Mouse (Mus musculus) heart, embryonic 15.5 days (tissue): ENCODE data around the gene Gm13539. TPM values are rescaled to one million over a fixed set of nuclear protein-coding genes. Genes with fewer than 3 reads are reported as not detected.
"Not testable (repeated sequence)": the region's sequence is repeated elsewhere in the genome, so short reads cannot be mapped to it uniquely, and the experiment has no call there.

Experiments
- ATAC-seq: fragments of 200-750 bp; cut with Nextera tagmentation; replicated peaks from 2 replicates; pipeline ENCODE4 v1.8.0; 2017; ENCODE audit warnings: low read depth, moderate TSS enrichment; ENCODE audit not compliant: insufficient number of reproducible peaks, insufficient read depth, low FRiP score
- H3K27ac ChIP-seq: fragments of 300-500 bp; sonication (generic); 2 replicates; pipeline ENCODE4 v1.5.1; 2015; ENCODE audit warnings: mild to moderate bottlenecking, inconsistent platforms
- H3K27me3 ChIP-seq: fragments of 300-500 bp; sonication (generic); 2 replicates; pipeline ENCODE4 v1.6.1; 2015; ENCODE audit warnings: inconsistent platforms
- H3K36me3 ChIP-seq: fragments of 300-500 bp; sonication (generic); 2 replicates; pipeline ENCODE4 v1.6.1; 2015; ENCODE audit warnings: mild to moderate bottlenecking, inconsistent platforms
- H3K4me1 ChIP-seq: fragments of 300-500 bp; sonication (generic); replicated peaks from 2 replicates; pipeline ENCODE4 v1.6.1; 2015; ENCODE audit warnings: inconsistent platforms
- H3K4me2 ChIP-seq: fragments of 300-500 bp; sonication (generic); 2 replicates; pipeline ENCODE4 v1.6.1; 2015; ENCODE audit warnings: inconsistent platforms, mild to moderate bottlenecking, moderate library complexity
- H3K4me3 ChIP-seq: fragments of 300-500 bp; sonication (generic); 2 replicates; pipeline ENCODE4 v1.5.1; 2015; ENCODE audit warnings: mild to moderate bottlenecking, inconsistent platforms
- H3K9ac ChIP-seq: fragments of 300-500 bp; sonication (generic); 2 replicates; pipeline ENCODE4 v1.6.1; 2015; ENCODE audit warnings: mild to moderate bottlenecking, inconsistent platforms
- H3K9me3 ChIP-seq: fragments of 300-500 bp; sonication (generic); replicated peaks from 2 replicates; pipeline ENCODE4 v1.6.1; 2016; ENCODE audit warnings: inconsistent platforms
- WGBS: fragments of 180-500 bp; shearing (Covaris S2); methylation state at CpG from one replicate; pipeline ENCODE4 v1.1.7; 2015; ENCODE audit warnings: mixed read lengths; 5-methylcytosine and 5-hydroxymethylcytosine counted together
- polyA plus RNA-seq: library from polyadenylated mRNA; unstranded; fragments of >200 nt; fragmentation: Nextera tagmentation; extraction: Ambion mirVana; gene quantifications from 2 replicates; pipeline ENCODE4 v1.2.1, GENCODE M21; 2015

Gene Gm13539
- polyA plus RNA-seq, 1 experiment from 2014 or later, result not detected

DNA sequence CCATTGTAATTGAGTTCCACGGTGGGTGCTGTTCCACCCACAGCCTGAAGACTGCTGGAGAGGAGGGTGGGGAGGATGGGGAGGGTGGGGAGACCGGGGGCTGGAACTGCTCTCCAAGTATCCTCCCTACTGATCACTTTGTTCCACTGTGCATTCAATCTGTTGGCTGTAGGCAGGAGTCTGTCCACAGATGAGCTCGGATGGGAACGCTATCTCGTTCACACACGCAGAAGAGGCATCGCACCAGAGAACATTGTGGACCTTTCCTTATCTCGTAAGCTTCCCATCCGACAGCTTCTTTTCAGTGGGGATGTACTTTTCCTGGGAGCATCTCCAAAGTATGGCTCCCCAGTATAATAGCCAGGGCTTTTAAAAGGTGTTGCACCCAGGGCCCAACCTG lies 3.0 kb upstream of the Gm13539 start:
- no peaks in the 10 kb centered on the region for H3K27me3 ChIP-seq

GRCm38 (mm10) chr2:25780921-25781320 lies 1.1 kb upstream of the Gm13539 start:
- Histone ChIP-seq H3K27ac (no peak overlapping the region), H3K9me3 (no peaks in the 10 kb centered on the region), H3K36me3 (no peaks in the 10 kb centered on the region), H3K4me2 (no peak overlapping the region), H3K9ac (no peak overlapping the region), H3K4me1 (no peaks in the 10 kb centered on the region), H3K4me3 (no peak overlapping the region), H3K27me3 (0 out of 2 replicates have a peak, but pooled peaks cover 3% of the 10 kb centered on the region)
- 51% methylated on average over 4 of the region's 4 CpGs for WGBS
- no peak for ATAC-seq

More for the DNA sequence above, 3.0 kb upstream of the Gm13539 start:
- Histone ChIP-seq H3K4me1 (no peaks in the 10 kb centered on the region), H3K36me3 (no peaks in the 10 kb centered on the region), H3K9ac (no peak overlapping the region), H3K4me2 (no peak overlapping the region), H3K4me3 (no peak overlapping the region), H3K27ac (no peak overlapping the region), H3K9me3 (no peaks in the 10 kb centered on the region)
- no peak for ATAC-seq
- WGBS, result 72% methylated on average over 9 of the region's 9 CpGs

DNA sequence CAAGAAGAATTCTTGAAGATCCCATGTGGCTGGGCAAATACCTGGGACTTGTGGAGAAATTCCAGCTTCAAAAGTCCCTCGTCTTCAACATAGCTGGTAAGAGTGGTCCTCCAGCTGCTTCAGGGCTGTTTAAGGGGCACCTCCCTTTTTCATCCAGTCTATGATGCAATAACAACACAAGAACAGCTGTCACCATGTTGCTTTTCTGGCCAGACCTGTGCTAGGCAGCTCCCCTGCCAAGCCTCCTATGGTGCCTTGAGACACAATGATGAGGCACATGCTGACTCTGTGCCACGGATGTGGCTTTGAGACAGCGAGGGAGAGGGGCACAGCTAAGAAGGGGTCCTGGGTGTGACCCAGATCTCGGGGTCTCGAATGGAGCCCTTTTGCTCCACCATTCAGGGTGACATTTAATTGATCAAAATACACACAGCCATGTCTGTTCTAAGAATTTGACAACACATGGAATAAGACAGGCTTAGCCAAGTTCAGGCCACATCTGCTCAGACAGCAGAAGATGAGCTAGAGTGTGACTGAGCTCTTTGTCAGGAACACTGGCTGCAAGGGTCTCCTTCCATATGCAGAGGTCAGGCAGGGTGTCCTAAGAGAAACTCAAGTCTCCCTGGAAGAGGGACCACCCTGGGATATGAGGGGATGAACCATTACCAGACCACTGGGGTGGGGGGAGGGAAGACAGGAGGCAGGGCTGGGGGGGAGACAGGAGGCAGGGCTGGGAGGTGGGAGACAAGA lies 3.7 kb downstream of the Gm13539 start:
- no peak overlapping the region for H3K4me3 ChIP-seq
- H3K27ac ChIP-seq, result no peak overlapping the region
- no peak overlapping the region for H3K4me2 ChIP-seq
- no peaks in the 10 kb centered on the region for H3K36me3 ChIP-seq
- H3K9me3 ChIP-seq, result no peaks in the 10 kb centered on the region
- no peaks in the 10 kb centered on the region for H3K4me1 ChIP-seq
- H3K27me3 ChIP-seq, result 0 out of 2 replicates have a peak, but pooled peaks cover 3% of the 10 kb centered on the region
- 61% methylated on average over 5 of the region's 5 CpGs for WGBS
- ATAC-seq, result no peak
- no peak overlapping the region for H3K9ac ChIP-seq

- 78% methylated on average over 3 of the region's 3 CpGs for WGBS
- ATAC-seq, result no peak
Observed at GRCm38 (mm10) chr2:25789092-25789491, 7.0 kb downstream of the Gm13539 start.

DNA sequence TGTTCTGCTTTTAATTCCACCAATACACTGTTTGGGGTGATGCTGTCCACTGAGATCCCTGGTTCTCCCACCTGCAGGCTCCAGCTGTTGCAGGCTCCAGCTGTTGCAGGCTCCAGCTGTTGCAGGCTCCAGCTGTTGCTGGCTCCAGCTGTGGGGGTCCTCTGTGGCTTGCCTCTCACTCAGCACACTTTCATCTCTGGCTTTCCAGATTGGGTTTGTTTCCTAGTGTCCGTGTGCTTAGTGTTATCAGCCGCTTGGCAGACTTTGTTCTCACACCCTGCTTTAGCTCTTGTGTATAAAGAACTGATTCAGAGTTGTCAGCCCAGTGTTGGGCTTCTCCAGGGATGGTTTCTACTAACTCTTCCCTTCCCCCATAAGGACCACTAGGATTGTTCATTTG lies 15.6 kb downstream of the Gm13539 start:
- no peaks in the 10 kb centered on the region for H3K27me3 ChIP-seq
- 15% methylated on average over 2 of the region's 2 CpGs for WGBS

More at GRCm38 (mm10) chr2:25789092-25789491, 7.0 kb downstream of the Gm13539 start:
- 0 out of 2 replicates have a peak, but pooled peaks cover 3% of the 10 kb centered on the region for H3K27me3 ChIP-seq
- no peak overlapping the region for H3K4me3 ChIP-seq
- no peak overlapping the region for H3K4me2 ChIP-seq
- no peaks in the 10 kb centered on the region for H3K9me3 ChIP-seq
- no peak overlapping the region for H3K27ac ChIP-seq
- no peaks in the 10 kb centered on the region for H3K4me1 ChIP-seq
- H3K9ac ChIP-seq, result no peak overlapping the region
- H3K36me3 ChIP-seq, result no peaks in the 10 kb centered on the region

GRCm38 (mm10) chr2:25798065-25798464 lies 16.0 kb downstream of the Gm13539 start:
- Histone ChIP-seq H3K9ac (no peak overlapping the region), H3K9me3 (no peaks in the 10 kb centered on the region), H3K4me1 (no peaks in the 10 kb centered on the region), H3K4me2 (no peak overlapping the region), H3K27ac (no peak overlapping the region), H3K4me3 (no peak overlapping the region), H3K27me3 (no peaks in the 10 kb centered on the region), H3K36me3 (no peaks in the 10 kb centered on the region)
- 0 out of 2 replicates have a peak, but pooled peaks have one; percentile 43 for ATAC-seq
- WGBS, result 40% methylated on average over 5 of the region's 5 CpGs

More for the DNA sequence above, 15.6 kb downstream of the Gm13539 start:
- H3K4me1 ChIP-seq, result no peaks in the 10 kb centered on the region
- ATAC-seq, result no peak
- H3K9ac ChIP-seq, result no peak overlapping the region
- H3K4me3 ChIP-seq, result no peak overlapping the region
- no peaks in the 10 kb centered on the region for H3K36me3 ChIP-seq
- no peaks in the 10 kb centered on the region for H3K9me3 ChIP-seq
- no peak overlapping the region for H3K27ac ChIP-seq
- no peak overlapping the region for H3K4me2 ChIP-seq

GRCm38 (mm10) chr2:25811711-25812110 lies 29.7 kb downstream of the Gm13539 start:
- Histone ChIP-seq H3K4me2 (no peak overlapping the region), H3K36me3 (no peaks in the 10 kb centered on the region), H3K27ac (no peak overlapping the region), H3K9me3 (no peaks in the 10 kb centered on the region), H3K27me3 (no peaks in the 10 kb centered on the region), H3K4me3 (no peak overlapping the region), H3K9ac (no peak overlapping the region), H3K4me1 (no peaks in the 10 kb centered on the region)
- no peak for ATAC-seq
- 64% methylated on average over 2 of the region's 2 CpGs for WGBS

GRCm38 (mm10) chr2:25813364-25813763 lies 31.3 kb downstream of the Gm13539 start:
- Histone ChIP-seq H3K9me3 (no peaks in the 10 kb centered on the region), H3K9ac (no peak overlapping the region), H3K27ac (no peak overlapping the region), H3K27me3 (no peaks in the 10 kb centered on the region), H3K4me3 (no peak overlapping the region), H3K4me2 (no peak overlapping the region), H3K4me1 (no peaks in the 10 kb centered on the region), H3K36me3 (no peaks in the 10 kb centered on the region)
- WGBS, result 73% methylated on average over 5 of the region's 5 CpGs
- no peak for ATAC-seq

DNA sequence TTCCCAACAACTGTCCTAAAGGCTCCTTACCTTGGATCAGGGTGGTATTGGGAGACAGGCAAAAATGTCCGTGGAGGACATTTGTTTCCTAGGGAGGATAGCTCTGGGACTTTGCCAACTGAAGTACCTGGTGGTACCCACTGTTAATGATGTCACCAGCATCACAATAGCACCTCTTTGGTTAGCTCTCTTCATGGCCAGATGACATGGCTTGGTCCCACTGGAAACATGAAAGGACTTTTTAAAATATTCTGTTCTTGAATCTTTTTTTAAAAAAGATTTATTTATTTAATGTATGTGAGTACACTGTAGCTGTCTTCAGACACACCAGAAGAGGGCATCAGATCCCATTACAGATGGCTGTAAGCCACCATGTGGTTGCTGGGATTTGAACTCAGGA lies 33.7 kb downstream of the Gm13539 start, which contains the start of gene Glt6d1:
Gene Glt6d1, minus strand, starts transcription at position 101 of the 400 bp plus-strand sequence.
- not testable (repeated sequence) for H3K27me3 ChIP-seq, ATAC-seq
- WGBS, result 78% methylated on average over 1 of the region's 1 CpGs

GRCm38 (mm10) chr2:25822806-25823205 lies 40.7 kb downstream of the Gm13539 start, which contains the start of gene Lcn9:
Gene Lcn9 (plus strand): TSS chr2:25823153.
- no peak within 1 kb of the TSS for H3K27ac ChIP-seq
- H3K27me3 ChIP-seq, result no peaks in the 10 kb centered on the region
- no peak for ATAC-seq
- no peak within 1 kb of the TSS for H3K4me2 ChIP-seq
- no peaks in the 10 kb centered on the region for H3K4me1 ChIP-seq
- 73% methylated on average over 1 of the region's 1 CpGs for WGBS
- no peak within 1 kb of the TSS for H3K4me3 ChIP-seq
- no peak within 1 kb of the TSS for H3K9ac ChIP-seq
- no peaks in the 10 kb centered on the region for H3K36me3 ChIP-seq
- H3K9me3 ChIP-seq, result no peaks in the 10 kb centered on the region

More for the DNA sequence above, 33.7 kb downstream of the Gm13539 start, which contains the start of gene Glt6d1:
- not testable (repeated sequence) for H3K27ac ChIP-seq, H3K4me1 ChIP-seq, H3K4me2 ChIP-seq, H3K36me3 ChIP-seq, H3K4me3 ChIP-seq, H3K9me3 ChIP-seq, H3K9ac ChIP-seq

DNA sequence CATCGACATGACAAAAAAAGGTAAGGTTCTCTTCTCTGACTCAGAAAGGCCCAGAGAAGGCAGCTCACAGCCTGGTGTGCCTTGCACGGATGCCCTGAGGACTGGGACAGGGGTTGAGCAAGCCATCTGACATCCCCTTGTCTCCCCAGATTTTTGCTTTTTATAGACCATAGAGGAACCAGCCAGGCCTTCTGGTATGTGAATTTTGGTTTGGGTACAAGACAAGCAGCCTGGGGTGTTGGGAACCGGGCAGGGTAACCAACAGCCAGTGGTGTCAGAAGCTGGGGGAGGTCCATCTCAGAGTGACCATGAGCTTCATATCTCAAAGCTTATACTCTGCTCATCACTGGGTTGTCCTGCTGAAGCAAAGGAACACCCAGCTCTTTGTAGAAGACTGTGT lies 42.7 kb downstream of the Gm13539 start:
- ATAC-seq, result no peak
- Histone ChIP-seq H3K9ac (no peak overlapping the region), H3K4me2 (no peak overlapping the region), H3K4me3 (no peak overlapping the region), H3K27me3 (no peaks in the 10 kb centered on the region), H3K9me3 (no peaks in the 10 kb centered on the region), H3K36me3 (no peaks in the 10 kb centered on the region), H3K27ac (no peak overlapping the region), H3K4me1 (no peaks in the 10 kb centered on the region)
- WGBS, result 76% methylated on average over 3 of the region's 3 CpGs
